Mouse (Mus musculus): ENCODE results near the gene Gli3. TPM values are rescaled to one million over a fixed set of nuclear protein-coding genes. Genes with fewer than 3 reads are reported as not detected.
A peak's percentile ranks its signal among the peaks of the same experiment; 100 is the strongest.

Gene Gli3
- polyA plus RNA-seq, 1 experiment, result 6.9 TPM

- H3K79me3 ChIP-seq (ENCODE audit: low read depth), result no peaks in the 10 kb centered on the region
- no peaks in the 10 kb centered on the region for H3K79me2 ChIP-seq (ENCODE audit: control insufficient read depth, insufficient read depth)
- no peaks in the 10 kb centered on the region for H3K27me3 ChIP-seq (ENCODE audit: control insufficient read depth, insufficient read depth, insufficient read length)
- no peak overlapping the region for H3K4me3 ChIP-seq (ENCODE audit: insufficient read depth, poor library complexity, severe bottlenecking)
- no peaks in the 10 kb centered on the region for H3K36me3 ChIP-seq (ENCODE audit: control insufficient read depth, insufficient read depth)
- H3ac ChIP-seq (ENCODE audit: control insufficient read depth, insufficient read length, low read depth), result no peak overlapping the region
- no peak for TF ChIP-seq MYOD1 (IDR thresholded peaks at IDR 0.05; ENCODE audit: control insufficient read depth, insufficient read length, low read depth)
- TF ChIP-seq MYOG (IDR thresholded peaks at IDR 0.05; ENCODE audit: control insufficient read depth, extremely low read depth, insufficient read length), result no peak
- TF ChIP-seq CTCF (IDR thresholded peaks at IDR 0.05; ENCODE audit: control insufficient read depth, insufficient read depth, insufficient read length), result peak; percentile 55
Observed at GRCm38 (mm10) chr13:15762901-15763417, 299.9 kb downstream of the Gli3 start.

DNA sequence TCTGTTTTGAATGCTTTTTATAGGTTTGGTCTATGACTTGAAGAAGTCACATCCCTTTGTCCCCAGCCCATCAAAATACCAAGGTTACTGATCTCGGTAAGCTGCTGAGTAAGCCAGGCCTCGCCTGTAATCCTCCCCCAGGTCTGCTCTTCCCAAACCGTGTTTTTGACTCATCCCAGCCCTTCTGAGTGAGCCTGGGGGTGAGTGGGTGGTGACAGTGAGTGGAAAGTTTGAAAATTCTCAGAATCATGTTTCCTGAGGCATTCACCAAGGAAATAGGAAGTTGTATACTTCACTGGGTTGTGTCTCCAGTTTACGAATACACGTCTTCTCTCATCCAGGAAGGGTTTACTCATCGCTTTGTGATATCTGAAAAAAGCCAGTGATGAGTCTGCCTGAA, 314.6 kb downstream of the Gli3 start:
- Histone ChIP-seq H3K4me3 (ENCODE audit: insufficient read depth, poor library complexity, severe bottlenecking) (no peak overlapping the region), H3ac (ENCODE audit: control insufficient read depth, insufficient read length, low read depth) (no peak overlapping the region), H3K36me3 (ENCODE audit: control insufficient read depth, insufficient read depth) (no peaks in the 10 kb centered on the region), H3K79me2 (ENCODE audit: control insufficient read depth, insufficient read depth) (no peaks in the 10 kb centered on the region), H3K79me3 (ENCODE audit: low read depth) (no peaks in the 10 kb centered on the region), H3K27me3 (ENCODE audit: control insufficient read depth, insufficient read depth, insufficient read length) (no peaks in the 10 kb centered on the region)
- TF ChIP-seq MYOG (IDR thresholded peaks at IDR 0.05; ENCODE audit: control insufficient read depth, extremely low read depth, insufficient read length), result no peak
